In genomic region chr6:144070461-144070860, GRCm38 (mm10) we compare ENCODE assay signal across 13 mouse cellular contexts.
"Had no signal": no experiment of that assay in that cellular context is flagged by ENCODE, and none has a peak within 500 bp of the region (broad histone marks: within the 10 kb centered on the region; RNA-seq: fewer than 3 reads in every experiment).

No protein-coding gene starts in this region.

- DNase-seq: lung, adult 18-20 months; lung, embryonic 14.5 days; lung, postnatal 10 days; lung, postnatal 4 days; midbrain, embryonic 14.5 days; retina, postnatal 1 day; right cerebral cortex, adult 18-20 months; right cerebral cortex, postnatal 25 days; right cerebral cortex, postnatal 4 days; spleen, adult 18-20 months; thymus, adult 18-20 months; thymus, postnatal 14 days; thymus, postnatal 36 days had no signal
